Mouse (Mus musculus): ENCODE data around the gene Camp. TPM values are rescaled to one million over a fixed set of nuclear protein-coding genes. Genes with fewer than 3 reads are reported as not detected.

Camp gene
- total RNA-seq (2014; rRNA removed) (0.21 TPM in 1 of 2 replicates, not detected in the other), polyA plus RNA-seq (2015; fragmentation: Nextera tagmentation; extraction: Ambion mirVana) (0.91 and 1.3 TPM in 2 replicates)

GRCm38 (mm10) chr9:109849312-109849758, at the start of gene Camp:
Gene Camp (minus strand): TSS chr9:109849617.
- DNase-seq (ENCODE audit: low spot score) (peak; percentile 71), ATAC-seq (no peak)
- 49% methylated on average over 6 of the region's 6 CpGs for WGBS
- H3K4me1 ChIP-seq (ENCODE audit: insufficient read depth, low read length) = no peaks in the 10 kb centered on the region
- no peak within 1 kb of the TSS for H3K4me3 ChIP-seq (ENCODE audit: low read length)
- no peak within 1 kb of the TSS for H3K27ac ChIP-seq
- H3K4me2 ChIP-seq (ENCODE audit: low read depth, low read length) = no peak within 1 kb of the TSS
- no peak within 1 kb of the TSS for H3K9ac ChIP-seq (replicated peaks; ENCODE audit: low read length)
- no peaks in the 10 kb centered on the region for H3K27me3 ChIP-seq (ENCODE audit: insufficient read depth, low read length)
- no peaks in the 10 kb centered on the region for H3K36me3 ChIP-seq (ENCODE audit: insufficient read depth, low read length)
- peak; percentile 19; the same call in 1 of the 2 replicates for TF ChIP-seq CTCF (IDR thresholded peaks at IDR 0.05; ENCODE audit: low read depth)
- H3K9me3 ChIP-seq (ENCODE audit: low read length) = no peaks in the 10 kb centered on the region

- Histone ChIP-seq H3K27me3 (ENCODE audit: insufficient read depth, low read length) (no peaks in the 10 kb centered on the region), H3K4me2 (ENCODE audit: low read depth, low read length) (no peak overlapping the region), H3K36me3 (ENCODE audit: insufficient read depth, low read length) (no peaks in the 10 kb centered on the region), H3K4me3 (ENCODE audit: low read length) (no peak overlapping the region), H3K27ac (no peak overlapping the region), H3K9ac (replicated peaks; ENCODE audit: low read length) (no peak overlapping the region), H3K9me3 (ENCODE audit: low read length) (no peaks in the 10 kb centered on the region), H3K4me1 (ENCODE audit: insufficient read depth, low read length) (no peaks in the 10 kb centered on the region)
- DNase-seq (ENCODE audit: low spot score) (no peak), ATAC-seq (no peak)
- TF ChIP-seq CTCF (IDR thresholded peaks at IDR 0.05; ENCODE audit: low read depth) = no peak
- 49% methylated on average over 2 of the region's 2 CpGs for WGBS
Observed at GRCm38 (mm10) chr9:109898027-109898426, 48.6 kb upstream of the Camp start.

- no peak for DNase-seq (ENCODE audit: low spot score)
Observed at GRCm38 (mm10) chr9:109896253-109897150, 47.1 kb upstream of the Camp start.

GRCm38 (mm10) chr9:109895593-109895992, 46.2 kb upstream of the Camp start:
- WGBS = 64% methylated on average over 6 of the region's 6 CpGs
- Histone ChIP-seq H3K4me1 (ENCODE audit: insufficient read depth, low read length) (no peaks in the 10 kb centered on the region), H3K27me3 (ENCODE audit: insufficient read depth, low read length) (no peaks in the 10 kb centered on the region), H3K27ac (no peak overlapping the region), H3K4me2 (ENCODE audit: low read depth, low read length) (no peak overlapping the region), H3K36me3 (ENCODE audit: insufficient read depth, low read length) (peaks cover 18% of the 10 kb centered on the region), H3K9ac (replicated peaks; ENCODE audit: low read length) (no peak overlapping the region), H3K4me3 (ENCODE audit: low read length) (no peak overlapping the region), H3K9me3 (ENCODE audit: low read length) (no peaks in the 10 kb centered on the region)
- TF ChIP-seq CTCF (IDR thresholded peaks at IDR 0.05; ENCODE audit: low read depth) = no peak
- ATAC-seq (no peak), DNase-seq (ENCODE audit: low spot score) (no peak)

More at GRCm38 (mm10) chr9:109896253-109897150, 47.1 kb upstream of the Camp start:
- H3K9me3 ChIP-seq (ENCODE audit: low read length) = no peaks in the 10 kb centered on the region
- no peak for ATAC-seq
- no peak overlapping the region for H3K9ac ChIP-seq (replicated peaks; ENCODE audit: low read length)
- H3K4me3 ChIP-seq (ENCODE audit: low read length) = no peak overlapping the region
- no peak for TF ChIP-seq CTCF (IDR thresholded peaks at IDR 0.05; ENCODE audit: low read depth)
- peaks cover 9% of the 10 kb centered on the region for H3K36me3 ChIP-seq (ENCODE audit: insufficient read depth, low read length)
- no peak overlapping the region for H3K4me2 ChIP-seq (ENCODE audit: low read depth, low read length)
- H3K4me1 ChIP-seq (ENCODE audit: insufficient read depth, low read length) = no peaks in the 10 kb centered on the region
- H3K27ac ChIP-seq = no peak overlapping the region
- WGBS = 87% methylated on average over 8 of the region's 8 CpGs
- no peaks in the 10 kb centered on the region for H3K27me3 ChIP-seq (ENCODE audit: insufficient read depth, low read length)

- no peak overlapping the region for H3K9ac ChIP-seq (replicated peaks; ENCODE audit: low read length)
- peak; percentile 89 for ATAC-seq
Observed at GRCm38 (mm10) chr9:109894413-109895090, 45.1 kb upstream of the Camp start.

GRCm38 (mm10) chr9:109892651-109893250, 43.3 kb upstream of the Camp start:
- no peak overlapping the region for H3K4me3 ChIP-seq (ENCODE audit: low read length)
- H3K4me1 ChIP-seq (ENCODE audit: insufficient read depth, low read length) = no peaks in the 10 kb centered on the region
- DNase-seq (ENCODE audit: low spot score) (peak; percentile 91), ATAC-seq (peak; percentile 41)
- H3K4me2 ChIP-seq (ENCODE audit: low read depth, low read length) = no peak overlapping the region
- peaks cover 44% of the 10 kb centered on the region for H3K36me3 ChIP-seq (ENCODE audit: insufficient read depth, low read length)
- H3K27ac ChIP-seq = no peak overlapping the region
- WGBS = 70% methylated on average over 5 of the region's 5 CpGs
- H3K9ac ChIP-seq (replicated peaks; ENCODE audit: low read length) = no peak overlapping the region
- no peaks in the 10 kb centered on the region for H3K9me3 ChIP-seq (ENCODE audit: low read length)
- peak; percentile 86 for TF ChIP-seq CTCF (IDR thresholded peaks at IDR 0.05; ENCODE audit: low read depth)
- no peaks in the 10 kb centered on the region for H3K27me3 ChIP-seq (ENCODE audit: insufficient read depth, low read length)

More at GRCm38 (mm10) chr9:109894413-109895090, 45.1 kb upstream of the Camp start:
- no peak overlapping the region for H3K4me2 ChIP-seq (ENCODE audit: low read depth, low read length)
- TF ChIP-seq CTCF (IDR thresholded peaks at IDR 0.05; ENCODE audit: low read depth) = peak; percentile 92
- DNase-seq (ENCODE audit: low spot score) = peak; percentile 91
- no peaks in the 10 kb centered on the region for H3K9me3 ChIP-seq (ENCODE audit: low read length)
- 24% methylated on average over 6 of the region's 6 CpGs for WGBS
- no peak overlapping the region for H3K4me3 ChIP-seq (ENCODE audit: low read length)
- 0 out of 2 replicates have a peak overlapping the region, but pooled peaks have one; percentile 45 for H3K27ac ChIP-seq
- H3K27me3 ChIP-seq (ENCODE audit: insufficient read depth, low read length) = no peaks in the 10 kb centered on the region
- H3K4me1 ChIP-seq (ENCODE audit: insufficient read depth, low read length) = no peaks in the 10 kb centered on the region
- peaks cover 29% of the 10 kb centered on the region for H3K36me3 ChIP-seq (ENCODE audit: insufficient read depth, low read length)

Data from hindbrain, postnatal 0 days (tissue).